Mouse (Mus musculus) hindbrain, embryonic 15.5 days (tissue): ENCODE measurements at regions not wholly inside any gene's neighbourhood (a gene's known extent, or its start where the extent isn't known, plus 50 kb on each side); places are given as distances from the start of the nearest gene placed in this dataset.

Source experiments
- ATAC-seq: fragments of 200-750 bp; cut with Nextera tagmentation; 2 replicates; pipeline ENCODE4 v1.8.0; 2017; ENCODE audit warnings: low read depth, moderate number of reproducible peaks, moderate TSS enrichment; ENCODE audit not compliant: low FRiP score
- H3K27ac ChIP-seq: fragments of 300-500 bp; sonication (generic); replicated peaks from 2 replicates; pipeline ENCODE4 v1.5.1; 2015; ENCODE audit warnings: mild to moderate bottlenecking, inconsistent platforms
- H3K27me3 ChIP-seq: fragments of 300-500 bp; sonication (generic); 2 replicates; pipeline ENCODE4 v1.6.1; 2015; ENCODE audit warnings: control low read depth, inconsistent platforms
- H3K36me3 ChIP-seq: fragments of 300-500 bp; sonication (generic); 2 replicates; pipeline ENCODE4 v1.6.1; 2015; ENCODE audit warnings: control low read depth, inconsistent platforms
- H3K4me1 ChIP-seq: fragments of 300-500 bp; sonication (generic); replicated peaks from 2 replicates; pipeline ENCODE4 v1.6.1; 2015; ENCODE audit warnings: control low read depth, inconsistent platforms
- H3K4me2 ChIP-seq: fragments of 300-500 bp; sonication (generic); 2 replicates; pipeline ENCODE4 v1.6.1; 2015; ENCODE audit warnings: moderate library complexity, mild to moderate bottlenecking, inconsistent platforms
- H3K4me3 ChIP-seq: fragments of 300-500 bp; sonication (generic); 2 replicates; pipeline ENCODE4 v1.5.1; 2015; ENCODE audit warnings: mild to moderate bottlenecking, inconsistent platforms
- H3K9ac ChIP-seq: fragments of 300-500 bp; sonication (generic); 2 replicates; pipeline ENCODE4 v1.6.1; 2015; ENCODE audit warnings: inconsistent platforms
- H3K9me3 ChIP-seq: fragments of 300-500 bp; sonication (generic); 2 replicates; pipeline ENCODE4 v1.6.1; 2016; ENCODE audit warnings: control low read depth, inconsistent platforms
- WGBS: fragments of 180-500 bp; shearing (Covaris S2); methylation state at CpG from one replicate; pipeline ENCODE4 v1.1.7; 2015; 5-methylcytosine and 5-hydroxymethylcytosine counted together

DNA sequence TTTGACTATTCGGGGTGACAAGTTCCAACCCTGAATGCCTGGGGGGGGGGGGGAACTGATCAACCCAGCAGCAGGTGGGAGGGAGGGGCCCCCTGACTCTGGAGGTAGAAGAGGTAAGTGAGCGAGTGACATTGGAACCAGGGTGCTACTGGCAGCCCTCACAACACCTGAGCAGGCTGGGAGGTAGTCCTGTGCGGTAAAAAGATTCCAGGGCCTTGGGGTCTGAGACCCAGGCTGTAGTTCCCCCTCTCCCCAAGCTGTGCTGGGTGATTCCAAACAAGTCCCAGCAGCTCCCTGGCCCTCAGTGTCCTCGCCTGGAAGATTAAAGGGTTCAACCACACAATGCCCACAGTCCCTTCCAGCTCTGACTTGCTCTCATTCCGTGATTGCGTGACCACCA, 240.4 kb downstream of the 3110018I06Rik start:
- Histone ChIP-seq H3K4me2 (no peak overlapping the region), H3K4me3 (no peak overlapping the region), H3K27ac (no peak overlapping the region), H3K36me3 (no peaks in the 10 kb centered on the region), H3K9ac (no peak overlapping the region), H3K9me3 (no peaks in the 10 kb centered on the region), H3K4me1 (0 out of 2 replicates have a peak, but pooled peaks cover 2% of the 10 kb centered on the region), H3K27me3 (no peaks in the 10 kb centered on the region)
- WGBS = 73% methylated on average over 6 of the region's 6 CpGs
- no peak for ATAC-seq

DNA sequence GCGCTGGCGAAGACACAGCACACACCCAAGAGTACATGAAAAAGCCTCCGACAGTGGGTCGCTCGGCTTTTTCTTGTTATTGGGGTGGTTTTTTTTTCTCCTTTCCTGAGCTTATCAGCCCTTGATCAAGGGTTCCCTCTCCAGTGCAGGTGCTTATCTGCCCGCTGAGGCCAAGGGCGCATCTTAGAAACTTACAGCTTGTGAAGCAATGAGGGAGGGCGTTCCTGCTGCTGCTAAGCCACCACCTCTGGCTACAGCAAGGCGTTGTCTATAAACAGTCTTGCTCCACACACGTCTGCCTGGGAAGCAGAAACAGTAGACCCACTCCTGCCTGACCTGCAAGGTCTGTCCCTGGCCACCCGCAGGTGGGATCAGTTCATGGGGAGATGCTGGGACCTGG, 240.9 kb downstream of the 3110018I06Rik start:
- H3K9me3 ChIP-seq = no peaks in the 10 kb centered on the region
- H3K9ac ChIP-seq = no peak overlapping the region
- H3K4me2 ChIP-seq = no peak overlapping the region
- 85% methylated on average over 11 of the region's 11 CpGs for WGBS
- H3K27me3 ChIP-seq = no peaks in the 10 kb centered on the region
- no peak for ATAC-seq
- H3K4me3 ChIP-seq = no peak overlapping the region
- H3K27ac ChIP-seq = no peak overlapping the region
- no peaks in the 10 kb centered on the region for H3K36me3 ChIP-seq
- H3K4me1 ChIP-seq = no peaks in the 10 kb centered on the region

DNA sequence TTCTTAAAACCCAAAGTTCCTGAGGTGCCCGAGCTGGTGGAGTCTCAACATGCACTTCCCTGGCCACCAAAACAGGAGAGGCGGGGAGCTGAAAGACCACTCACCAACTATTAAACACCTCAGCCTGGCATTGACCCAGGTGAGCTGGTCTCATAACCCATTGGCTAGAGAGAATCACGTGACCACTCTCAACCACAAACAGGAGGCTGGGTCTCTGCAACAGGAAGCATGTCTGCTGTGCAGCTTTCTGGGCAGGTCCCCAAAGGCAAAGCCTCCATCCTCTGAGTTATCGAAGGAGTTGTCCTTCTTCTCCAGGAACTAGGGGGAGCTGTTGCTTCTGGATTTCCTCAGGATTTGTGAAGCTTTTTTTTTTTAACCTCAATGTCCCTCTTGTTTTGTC, 242.5 kb downstream of the 3110018I06Rik start:
- no peak overlapping the region for H3K9ac ChIP-seq
- no peaks in the 10 kb centered on the region for H3K9me3 ChIP-seq
- no peak overlapping the region for H3K4me3 ChIP-seq
- no peak for ATAC-seq
- H3K27me3 ChIP-seq = no peaks in the 10 kb centered on the region
- 81% methylated on average over 4 of the region's 4 CpGs for WGBS
- H3K27ac ChIP-seq = no peak overlapping the region
- no peaks in the 10 kb centered on the region for H3K36me3 ChIP-seq
- no peaks in the 10 kb centered on the region for H3K4me1 ChIP-seq
- no peak overlapping the region for H3K4me2 ChIP-seq

DNA sequence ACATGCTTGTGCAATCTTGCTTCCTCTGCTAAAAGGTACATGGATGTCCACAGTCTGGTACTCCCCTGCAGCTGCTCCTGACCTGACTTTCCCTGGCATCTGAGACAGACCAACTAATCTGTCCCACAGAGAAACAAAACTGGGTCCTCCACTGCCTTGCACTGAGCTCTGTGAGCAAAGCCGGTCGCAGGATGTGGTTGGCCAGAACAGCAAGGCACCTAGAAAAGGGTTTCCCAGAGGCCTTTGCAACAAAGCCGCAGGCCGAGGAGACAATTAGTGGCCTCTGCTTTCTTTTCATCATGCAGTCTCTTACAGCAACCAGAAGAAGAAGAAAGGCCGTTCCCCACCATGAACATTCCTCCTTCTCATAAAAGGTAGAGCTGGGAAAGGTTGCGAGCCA, 246.1 kb downstream of the 3110018I06Rik start:
- H3K9ac ChIP-seq = no peak overlapping the region
- H3K4me3 ChIP-seq = no peak overlapping the region
- H3K4me2 ChIP-seq = no peak overlapping the region
- no peak overlapping the region for H3K27ac ChIP-seq
- H3K9me3 ChIP-seq = no peaks in the 10 kb centered on the region
- H3K27me3 ChIP-seq = no peaks in the 10 kb centered on the region
- no peaks in the 10 kb centered on the region for H3K36me3 ChIP-seq
- WGBS = 90% methylated on average over 6 of the region's 6 CpGs
- H3K4me1 ChIP-seq = no peaks in the 10 kb centered on the region
- ATAC-seq = no peak

DNA sequence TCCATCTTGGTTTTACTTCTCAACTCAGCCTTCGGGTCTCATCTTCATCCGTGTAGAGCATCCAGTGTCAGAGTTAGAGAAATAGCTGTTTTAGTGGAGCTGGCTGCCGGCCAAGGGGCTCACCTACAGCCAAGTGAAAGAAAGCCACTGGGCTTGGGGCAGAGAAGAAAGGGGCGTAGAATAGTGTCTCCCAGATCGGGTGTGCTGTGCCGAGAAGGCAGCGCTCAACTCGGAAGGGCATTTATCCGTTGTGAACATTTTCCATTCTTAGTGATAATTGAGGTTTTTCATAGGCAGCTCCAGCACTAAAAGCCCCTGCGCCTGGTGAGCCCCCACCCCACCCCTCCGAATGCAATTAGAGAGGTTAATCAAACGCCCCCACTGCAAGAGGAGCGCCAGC, 254.2 kb downstream of the 3110018I06Rik start:
- no peak overlapping the region for H3K9ac ChIP-seq
- no peak overlapping the region for H3K27ac ChIP-seq
- peaks cover 6% of the 10 kb centered on the region for H3K4me1 ChIP-seq
- 59% methylated on average over 13 of the region's 13 CpGs for WGBS
- H3K36me3 ChIP-seq = no peaks in the 10 kb centered on the region
- no peaks in the 10 kb centered on the region for H3K9me3 ChIP-seq
- H3K4me3 ChIP-seq = no peak overlapping the region
- ATAC-seq = no peak
- no peaks in the 10 kb centered on the region for H3K27me3 ChIP-seq
- no peak overlapping the region for H3K4me2 ChIP-seq

DNA sequence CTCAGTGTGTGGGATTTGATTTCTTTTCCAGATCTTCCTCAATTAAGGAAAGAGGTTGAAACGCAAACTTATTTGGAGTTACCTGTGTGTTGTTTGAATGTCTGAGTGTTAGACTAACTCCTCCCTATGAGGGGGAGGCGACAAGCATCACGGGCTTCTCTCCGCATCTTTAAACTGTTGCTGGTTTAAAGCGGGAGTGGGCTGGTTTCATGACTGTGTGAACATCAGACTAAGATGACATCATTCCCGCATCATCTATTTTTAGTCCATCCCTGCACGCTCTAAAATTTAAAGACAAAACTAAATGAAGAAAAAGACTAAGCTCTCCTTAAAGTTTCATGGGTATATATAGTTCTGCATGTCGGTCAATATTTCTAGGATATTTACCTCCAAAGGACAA, 256.4 kb downstream of the 3110018I06Rik start:
- no peak overlapping the region for H3K9ac ChIP-seq
- H3K4me2 ChIP-seq = no peak overlapping the region
- H3K27ac ChIP-seq = no peak overlapping the region
- WGBS = 95% methylated on average over 8 of the region's 8 CpGs
- no peaks in the 10 kb centered on the region for H3K27me3 ChIP-seq
- H3K9me3 ChIP-seq = no peaks in the 10 kb centered on the region
- H3K4me3 ChIP-seq = no peak overlapping the region
- H3K36me3 ChIP-seq = no peaks in the 10 kb centered on the region
- ATAC-seq = no peak
- H3K4me1 ChIP-seq = peaks cover 6% of the 10 kb centered on the region

DNA sequence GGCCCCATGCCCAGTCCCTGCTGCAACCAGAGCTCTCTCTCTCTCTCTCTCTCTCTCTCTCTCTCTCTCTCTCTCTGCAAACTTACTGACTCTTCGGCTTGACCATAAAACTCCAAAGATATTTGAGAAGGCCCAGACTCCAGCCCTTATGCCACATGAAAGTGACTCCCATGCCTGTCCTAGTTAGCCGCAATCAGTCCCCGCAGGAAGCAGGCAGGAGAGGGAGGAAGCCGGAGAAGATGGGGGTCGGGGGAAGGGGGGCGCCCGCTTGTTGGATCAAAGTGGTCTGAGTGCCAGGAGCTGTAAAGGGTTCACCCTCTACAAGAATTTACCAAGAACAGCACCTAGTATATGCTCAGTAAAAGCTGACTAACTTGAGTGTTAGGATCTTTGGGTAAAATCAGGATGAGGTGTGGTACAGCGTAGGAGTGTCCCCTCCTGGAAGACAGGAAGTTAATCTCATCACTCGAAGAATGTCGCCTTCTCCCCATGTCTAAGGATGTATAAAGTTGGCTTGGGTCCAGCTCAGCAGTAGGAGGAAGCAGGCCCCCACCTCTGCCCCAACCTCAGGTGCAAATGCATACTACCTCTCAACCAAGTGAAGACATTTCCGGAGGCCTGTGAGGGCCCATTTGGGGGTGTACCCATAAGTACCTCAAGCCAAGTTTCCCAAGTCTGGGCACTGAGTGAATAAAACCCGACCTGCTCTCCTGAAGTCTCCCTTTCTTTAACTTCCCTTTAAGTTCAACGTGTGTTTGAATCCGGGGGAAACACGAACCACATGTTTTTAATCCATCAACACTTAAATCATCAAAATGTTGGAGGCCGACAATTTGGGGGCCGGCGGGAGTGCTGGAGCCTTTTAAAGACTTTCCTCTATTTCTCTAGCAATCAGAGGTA, 254.7 kb downstream of the Bcl11b start:
- WGBS = 85% methylated on average over 18 of the region's 18 CpGs
- no peak overlapping the region for H3K4me3 ChIP-seq
- H3K4me2 ChIP-seq = no peak overlapping the region

DNA sequence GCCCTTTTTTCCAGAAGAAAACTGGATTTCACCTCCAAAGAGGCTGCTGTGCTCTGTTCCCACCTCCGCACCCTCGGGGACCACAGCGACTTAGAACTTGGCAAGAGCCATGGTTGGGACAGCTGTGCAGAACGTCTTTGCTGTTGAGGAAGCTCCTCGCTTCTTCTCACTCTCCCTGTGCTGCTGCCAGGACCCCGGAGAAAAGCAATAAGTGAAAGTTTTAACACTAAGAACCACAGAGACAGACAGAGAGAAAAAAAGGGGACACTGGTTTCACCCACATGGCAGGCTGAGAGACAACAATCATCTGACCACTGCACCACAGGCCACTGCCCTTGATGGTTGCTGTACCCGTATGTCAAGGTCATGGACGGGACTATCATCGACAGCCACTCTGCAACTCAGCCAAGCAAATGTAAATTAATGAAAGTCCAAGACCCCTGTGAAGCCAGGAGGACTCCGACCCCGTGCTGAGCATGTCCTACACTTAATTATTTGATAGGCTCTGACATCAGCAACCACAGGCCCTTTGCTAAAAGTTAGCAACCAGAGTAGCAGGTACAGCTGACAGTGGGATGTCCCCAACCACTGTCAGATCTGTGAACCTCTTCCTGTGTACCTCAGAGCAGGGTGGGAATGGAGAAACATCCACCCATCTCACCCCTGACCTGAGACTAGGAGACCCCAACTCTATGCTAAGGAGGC, 253.9 kb downstream of the Bcl11b start:
- 84% methylated on average over 11 of the region's 11 CpGs for WGBS
- Histone ChIP-seq H3K4me3 (no peak overlapping the region), H3K9ac (no peak overlapping the region), H3K4me1 (no peaks in the 10 kb centered on the region), H3K4me2 (no peak overlapping the region), H3K27ac (no peak overlapping the region), H3K27me3 (no peaks in the 10 kb centered on the region), H3K9me3 (no peaks in the 10 kb centered on the region), H3K36me3 (no peaks in the 10 kb centered on the region)
- no peak for ATAC-seq

More for the DNA sequence above, 254.7 kb downstream of the Bcl11b start:
- Histone ChIP-seq H3K9me3 (no peaks in the 10 kb centered on the region), H3K4me1 (no peaks in the 10 kb centered on the region), H3K36me3 (no peaks in the 10 kb centered on the region), H3K27me3 (no peaks in the 10 kb centered on the region), H3K27ac (no peak overlapping the region), H3K9ac (no peak overlapping the region)
- no peak for ATAC-seq

DNA sequence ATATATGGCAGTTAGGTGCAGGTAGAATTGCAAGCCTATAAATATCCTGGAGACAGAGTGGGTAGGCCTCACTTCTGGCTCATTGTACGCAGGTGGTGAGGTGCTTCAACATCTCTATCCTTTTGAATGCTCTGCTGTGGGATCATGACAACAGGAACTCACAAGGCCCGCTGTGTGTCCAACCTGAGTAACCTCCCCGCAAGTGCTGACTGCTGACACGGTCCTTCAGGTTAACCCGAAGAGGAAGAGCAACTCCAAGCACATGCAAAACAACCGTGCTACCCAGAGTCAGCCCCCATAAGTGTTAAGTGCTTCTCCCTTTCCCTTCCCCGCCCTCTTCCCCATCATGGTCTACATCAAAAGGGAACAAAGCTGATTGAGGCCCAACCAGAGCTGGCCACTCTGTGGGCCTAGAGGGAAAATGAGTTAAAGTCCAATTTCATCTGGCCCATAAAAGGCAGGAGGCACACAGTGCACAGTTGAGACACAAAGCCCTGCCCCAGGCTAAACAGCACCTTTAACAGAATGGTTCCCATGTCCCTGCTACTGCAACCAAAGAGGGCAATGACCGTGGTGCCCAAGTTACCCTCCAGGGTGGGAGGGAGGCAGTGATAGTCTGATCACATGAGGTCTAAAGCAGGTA, 253.0 kb downstream of the Bcl11b start:
- H3K4me2 ChIP-seq = no peak overlapping the region
- 91% methylated on average over 8 of the region's 8 CpGs for WGBS
- no peaks in the 10 kb centered on the region for H3K27me3 ChIP-seq
- no peak overlapping the region for H3K4me3 ChIP-seq
- no peaks in the 10 kb centered on the region for H3K4me1 ChIP-seq
- H3K27ac ChIP-seq = no peak overlapping the region
- no peak overlapping the region for H3K9ac ChIP-seq
- no peak for ATAC-seq
- no peaks in the 10 kb centered on the region for H3K36me3 ChIP-seq
- no peaks in the 10 kb centered on the region for H3K9me3 ChIP-seq

DNA sequence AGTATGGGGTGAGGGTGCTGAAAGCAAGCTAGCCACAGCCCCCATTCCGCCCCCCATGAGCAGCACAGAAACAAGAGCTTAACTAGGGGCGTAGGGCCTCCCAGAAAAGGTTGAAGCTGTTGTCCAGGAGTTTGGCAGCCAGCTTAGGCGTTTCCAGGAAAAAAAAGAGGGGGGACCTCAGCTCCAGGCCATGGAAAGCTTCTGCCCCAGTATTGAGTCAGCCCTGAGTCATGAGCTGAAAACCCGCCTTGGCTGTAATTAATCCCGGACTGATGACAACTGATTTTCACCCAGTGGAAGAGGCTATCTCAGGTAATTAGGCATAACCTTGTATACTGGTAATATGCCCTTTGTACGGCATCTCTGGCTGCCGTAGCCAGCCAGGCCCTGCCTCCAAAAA, 251.3 kb downstream of the Bcl11b start:
- no peaks in the 10 kb centered on the region for H3K27me3 ChIP-seq
- 0 out of 2 replicates have a peak, but pooled peaks cover under 1% of the 10 kb centered on the region for H3K4me1 ChIP-seq
- H3K9me3 ChIP-seq = no peaks in the 10 kb centered on the region
- H3K36me3 ChIP-seq = no peaks in the 10 kb centered on the region
- no peak overlapping the region for H3K9ac ChIP-seq
- 73% methylated on average over 7 of the region's 7 CpGs for WGBS
- no peak overlapping the region for H3K4me2 ChIP-seq
- H3K4me3 ChIP-seq = no peak overlapping the region
- H3K27ac ChIP-seq = no peak overlapping the region
- ATAC-seq = no peak

DNA sequence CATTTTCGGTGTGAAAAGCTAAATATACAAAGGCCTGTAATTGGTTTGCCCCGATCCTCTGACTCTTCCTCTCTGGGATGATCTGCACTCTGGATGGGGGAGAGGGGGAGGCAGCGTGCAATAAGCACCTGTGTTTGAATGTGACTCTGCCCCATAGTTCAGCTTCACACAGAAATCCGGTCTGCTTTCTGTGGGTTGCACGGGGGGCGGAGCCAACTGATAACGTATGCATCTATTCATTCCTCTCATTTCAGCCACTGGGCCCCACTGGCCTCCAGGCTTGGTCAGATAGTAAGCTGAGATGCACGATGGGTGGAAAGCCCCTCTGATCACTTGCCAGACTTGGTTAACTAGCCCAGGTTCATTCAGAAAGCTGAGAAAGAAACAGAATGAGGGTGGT, 250.8 kb downstream of the Bcl11b start:
- Histone ChIP-seq H3K36me3 (no peaks in the 10 kb centered on the region), H3K27me3 (no peaks in the 10 kb centered on the region), H3K4me3 (no peak overlapping the region), H3K9ac (no peak overlapping the region), H3K27ac (no peak overlapping the region), H3K4me2 (no peak overlapping the region), H3K9me3 (no peaks in the 10 kb centered on the region), H3K4me1 (0 out of 2 replicates have a peak, but pooled peaks cover 3% of the 10 kb centered on the region)
- WGBS = 50% methylated on average over 8 of the region's 8 CpGs
- ATAC-seq = no peak

DNA sequence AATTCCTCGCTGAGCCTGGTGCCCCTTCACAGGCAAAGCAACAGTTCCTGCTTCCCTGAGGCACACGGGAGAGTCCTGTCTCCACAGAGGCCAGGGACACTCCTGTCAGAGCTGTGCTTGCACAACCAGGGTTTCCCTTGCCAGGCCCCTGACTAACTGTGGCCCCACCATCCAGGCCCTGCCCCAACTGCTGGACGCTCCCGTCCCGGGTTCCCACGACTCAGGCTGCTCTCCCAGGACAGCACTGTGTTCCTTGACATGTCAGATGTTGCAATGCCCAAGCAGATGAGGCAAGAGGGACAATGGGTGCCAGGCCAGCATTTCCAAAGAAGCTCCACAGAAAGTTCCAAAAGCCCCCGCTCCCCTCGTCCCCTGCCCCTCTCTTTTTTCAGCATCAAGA, 250.4 kb downstream of the Bcl11b start:
- no peak overlapping the region for H3K4me2 ChIP-seq
- WGBS = 64% methylated on average over 8 of the region's 8 CpGs
- no peak for ATAC-seq
- no peak overlapping the region for H3K9ac ChIP-seq
- H3K4me1 ChIP-seq = peaks cover 3% of the 10 kb centered on the region; the same call in 1 of the 2 replicates
- H3K27ac ChIP-seq = no peak overlapping the region
- H3K4me3 ChIP-seq = no peak overlapping the region
- no peaks in the 10 kb centered on the region for H3K36me3 ChIP-seq
- H3K9me3 ChIP-seq = no peaks in the 10 kb centered on the region
- no peaks in the 10 kb centered on the region for H3K27me3 ChIP-seq
